Mouse (Mus musculus) central nervous system, embryonic 18 days (tissue): Measurements from ENCODE around the gene Sulf2. TPM values are rescaled to one million over a fixed set of nuclear protein-coding genes. Genes with fewer than 3 reads are reported as not detected.

Source experiments
- polyA plus RNA-seq: library from polyadenylated mRNA; depleted of rRNA; stranded (reverse); fragments of >200 nt; gene quantifications from 2 replicates; pipeline ENCODE4 v1.2.3, GENCODE M21; 2012; rRNA removed

The Sulf2 gene
- 85.9 and 94.7 TPM in 2 replicates for polyA plus RNA-seq

DNA sequence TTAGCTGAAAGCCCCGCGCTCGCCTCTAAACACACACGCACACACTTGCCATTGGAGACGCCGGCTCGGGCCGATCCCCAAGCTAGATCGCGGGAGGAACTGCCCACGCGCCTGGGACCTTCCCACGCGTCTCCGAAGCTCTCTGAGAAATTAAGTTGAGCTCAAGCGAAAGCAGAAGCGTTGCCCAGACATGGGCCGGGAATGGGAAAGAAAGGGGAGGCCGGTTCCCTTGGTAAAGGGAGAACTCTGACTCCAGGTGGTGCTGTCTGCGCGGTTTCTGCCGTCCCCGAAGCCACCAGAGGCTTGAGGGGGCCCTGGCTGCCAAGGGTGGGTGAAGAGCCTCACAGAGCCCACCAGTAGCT, at the start of gene Sulf2:
Gene Sulf2 (minus strand): TSS at position 210 of the 362 bp plus-strand sequence.

Other genes starting within 250 kb of the Sulf2 start
- 22.9 and 24.5 TPM in 2 replicates for gene Ncoa3, start 163.0 kb downstream of the Sulf2 start, polyA plus RNA-seq